Mouse (Mus musculus): ENCODE results near the gene Cbx7. TPM values are rescaled to one million over a fixed set of nuclear protein-coding genes. Genes with fewer than 3 reads are reported as not detected.

The Cbx7 gene
- polyA plus RNA-seq, 1 experiment from 2014 or later, result 2.0 TPM

DNA sequence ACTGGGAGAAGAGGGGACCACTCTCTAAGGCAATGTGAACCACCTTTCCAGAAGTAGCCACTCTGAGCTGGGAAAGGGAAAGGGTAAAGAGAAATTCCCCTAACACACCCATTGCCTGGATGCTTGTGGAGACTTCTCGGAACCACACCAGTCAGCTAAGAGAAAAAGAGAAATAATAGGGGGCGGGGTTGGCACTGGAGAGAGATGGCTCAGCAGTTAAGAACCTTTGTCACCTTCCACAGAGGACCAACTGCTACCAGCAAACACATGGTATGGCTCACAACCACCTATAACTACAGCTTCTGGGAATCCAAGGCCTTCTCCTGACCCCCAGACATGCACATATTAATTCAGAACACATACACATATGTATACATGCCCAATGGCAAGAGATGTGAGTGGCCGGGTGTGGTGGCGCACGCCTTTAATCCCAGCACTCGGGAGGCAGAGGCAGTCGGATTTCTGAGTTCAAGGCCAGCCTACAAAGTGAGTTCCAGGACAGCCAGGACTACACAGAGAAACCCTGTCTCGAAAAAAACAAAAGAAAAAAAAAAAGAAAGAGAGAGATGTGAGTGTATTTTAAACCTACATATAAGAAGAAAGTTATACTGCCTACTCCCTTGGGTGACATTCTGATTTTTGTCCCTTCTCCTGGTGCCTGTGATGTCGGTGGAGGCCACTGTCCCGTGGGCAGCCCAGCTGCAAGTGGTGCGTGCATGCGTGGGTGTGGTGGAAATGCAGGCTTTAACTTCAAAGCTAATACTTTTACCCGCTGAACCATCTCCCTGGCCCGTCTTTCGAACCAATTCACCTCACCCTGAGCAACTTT, 77.7 kb downstream of the Cbx7 start:
- H3K36me3 ChIP-seq (ENCODE audit: control insufficient read depth, insufficient read depth, low read length), result no peaks in the 10 kb centered on the region; the same call in 1 of the 2 replicates
- no peaks in the 10 kb centered on the region for H3K9me3 ChIP-seq (ENCODE audit: control insufficient read depth, low read length)
- no peaks in the 10 kb centered on the region for H3K4me1 ChIP-seq (ENCODE audit: control insufficient read depth, insufficient read depth, low read length)
- H3K27me3 ChIP-seq (ENCODE audit: control insufficient read depth, insufficient read depth, low read length), result no peaks in the 10 kb centered on the region; the same call in none of the 2 replicates
- H3K4me3 ChIP-seq (ENCODE audit: low read length), result peak overlapping the region; percentile 45
- ATAC-seq (ENCODE audit: low FRiP score, low TSS enrichment), result no peak
- no peak overlapping the region for H3K9ac ChIP-seq (ENCODE audit: low read depth, low read length)
- 74% methylated on average over 14 of the region's 15 CpGs for WGBS
- no peak overlapping the region for H3K27ac ChIP-seq (ENCODE audit: low read depth, low read length)
- H3K4me2 ChIP-seq (replicated peaks; ENCODE audit: low read depth, low read length), result peak overlapping the region; percentile 60

DNA sequence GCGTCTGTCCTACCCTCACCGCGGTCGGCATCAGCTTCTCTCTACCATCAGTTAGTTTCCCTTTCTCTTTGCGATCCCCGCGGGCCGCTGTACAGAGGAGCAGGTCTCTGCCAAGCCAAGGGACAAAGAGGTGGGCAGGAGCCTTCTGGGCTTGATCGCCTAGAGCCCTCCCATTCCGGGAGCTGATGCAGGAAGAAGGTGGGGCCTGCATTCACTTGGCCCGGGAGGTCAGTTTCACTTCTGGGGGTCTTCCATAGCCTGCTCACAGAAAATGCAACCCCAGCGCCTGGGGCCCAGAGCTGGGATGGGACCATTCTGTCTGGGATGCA, 78.7 kb downstream of the Cbx7 start:
- H3K9me3 ChIP-seq (ENCODE audit: control insufficient read depth, low read length), result no peaks in the 10 kb centered on the region
- H3K4me1 ChIP-seq (ENCODE audit: control insufficient read depth, insufficient read depth, low read length), result no peaks in the 10 kb centered on the region
- ATAC-seq (ENCODE audit: low FRiP score, low TSS enrichment), result peak; percentile 72; the same call in 1 of the 2 replicates
- H3K36me3 ChIP-seq (ENCODE audit: control insufficient read depth, insufficient read depth, low read length), result no peaks in the 10 kb centered on the region
- WGBS, result 1% methylated on average over 12 of the region's 12 CpGs
- H3K9ac ChIP-seq (ENCODE audit: low read depth, low read length), result peak overlapping the region; percentile 60
- peak overlapping the region; percentile 67; the same call in 1 of the 2 replicates for H3K27ac ChIP-seq (ENCODE audit: low read depth, low read length)
- H3K27me3 ChIP-seq (ENCODE audit: control insufficient read depth, insufficient read depth, low read length), result no peaks in the 10 kb centered on the region; the same call in none of the 2 replicates
- peak overlapping the region; percentile 60 for H3K4me2 ChIP-seq (replicated peaks; ENCODE audit: low read depth, low read length)
- H3K4me3 ChIP-seq (ENCODE audit: low read length), result peak overlapping the region; percentile 45

- no peaks in the 10 kb centered on the region; the same call in none of the 2 replicates for H3K27me3 ChIP-seq (ENCODE audit: control insufficient read depth, insufficient read depth, low read length)
- no peaks in the 10 kb centered on the region for H3K36me3 ChIP-seq (ENCODE audit: control insufficient read depth, insufficient read depth, low read length)
- H3K4me3 ChIP-seq (ENCODE audit: low read length), result peak within 1 kb of the TSS; percentile 45
- H3K27ac ChIP-seq (ENCODE audit: low read depth, low read length), result peak within 1 kb of the TSS; percentile 67; the same call in 1 of the 2 replicates
- H3K4me2 ChIP-seq (replicated peaks; ENCODE audit: low read depth, low read length), result peak within 1 kb of the TSS; percentile 60
- H3K4me1 ChIP-seq (ENCODE audit: control insufficient read depth, insufficient read depth, low read length), result no peaks in the 10 kb centered on the region
- no peaks in the 10 kb centered on the region for H3K9me3 ChIP-seq (ENCODE audit: control insufficient read depth, low read length)
- 3% methylated on average over 20 of the region's 20 CpGs for WGBS
- ATAC-seq (ENCODE audit: low FRiP score, low TSS enrichment), result 0 out of 2 replicates have a peak, but pooled peaks have one; percentile 56
- H3K9ac ChIP-seq (ENCODE audit: low read depth, low read length), result peak within 1 kb of the TSS; percentile 60
Observed at GRCm38 (mm10) chr15:79891436-79892212, 79.3 kb downstream of the Cbx7 start, which contains the start of gene Apobec3. TSS of gene Apobec3 (plus strand) at chr15:79891659.

GRCm38 (mm10) chr15:79884820-79885219, 86.1 kb downstream of the Cbx7 start:
- Histone ChIP-seq H3K9me3 (ENCODE audit: control insufficient read depth, low read length) (no peaks in the 10 kb centered on the region), H3K4me2 (replicated peaks; ENCODE audit: low read depth, low read length) (no peak overlapping the region), H3K9ac (ENCODE audit: low read depth, low read length) (no peak overlapping the region), H3K36me3 (ENCODE audit: control insufficient read depth, insufficient read depth, low read length) (no peaks in the 10 kb centered on the region), H3K27me3 (ENCODE audit: control insufficient read depth, insufficient read depth, low read length) (no peaks in the 10 kb centered on the region), H3K27ac (ENCODE audit: low read depth, low read length) (no peak overlapping the region), H3K4me1 (ENCODE audit: control insufficient read depth, insufficient read depth, low read length) (peaks cover 4% of the 10 kb centered on the region; the same call in 1 of the 2 replicates), H3K4me3 (ENCODE audit: low read length) (no peak overlapping the region)
- 80% methylated on average over 5 of the region's 5 CpGs for WGBS
- ATAC-seq (ENCODE audit: low FRiP score, low TSS enrichment), result no peak

GRCm38 (mm10) chr15:79883352-79883822, 87.5 kb downstream of the Cbx7 start:
- H3K9ac ChIP-seq (ENCODE audit: low read depth, low read length), result peak overlapping the region; percentile 61
- peak; percentile 91 for ATAC-seq (ENCODE audit: low FRiP score, low TSS enrichment)
- no peaks in the 10 kb centered on the region for H3K27me3 ChIP-seq (ENCODE audit: control insufficient read depth, insufficient read depth, low read length)
- H3K9me3 ChIP-seq (ENCODE audit: control insufficient read depth, low read length), result no peaks in the 10 kb centered on the region
- under 1% methylated on average over 30 of the region's 30 CpGs for WGBS
- H3K27ac ChIP-seq (ENCODE audit: low read depth, low read length), result peak overlapping the region; percentile 60; the same call in 1 of the 2 replicates
- peak overlapping the region; percentile 46 for H3K4me3 ChIP-seq (ENCODE audit: low read length)
- peak overlapping the region; percentile 54 for H3K4me2 ChIP-seq (replicated peaks; ENCODE audit: low read depth, low read length)
- no peaks in the 10 kb centered on the region for H3K36me3 ChIP-seq (ENCODE audit: control insufficient read depth, insufficient read depth, low read length)
- H3K4me1 ChIP-seq (ENCODE audit: control insufficient read depth, insufficient read depth, low read length), result peaks cover 10% of the 10 kb centered on the region; the same call in 1 of the 2 replicates

- peak overlapping the region; percentile 46 for H3K4me3 ChIP-seq (ENCODE audit: low read length)
- WGBS, result 24% methylated on average over 19 of the region's 19 CpGs
- no peak for ATAC-seq (ENCODE audit: low FRiP score, low TSS enrichment)
- H3K4me1 ChIP-seq (ENCODE audit: control insufficient read depth, insufficient read depth, low read length), result peaks cover 10% of the 10 kb centered on the region; the same call in 1 of the 2 replicates
- no peak overlapping the region for H3K27ac ChIP-seq (ENCODE audit: low read depth, low read length)
- H3K9ac ChIP-seq (ENCODE audit: low read depth, low read length), result 0 out of 2 replicates have a peak overlapping the region, but pooled peaks have one; percentile 61
- no peaks in the 10 kb centered on the region for H3K27me3 ChIP-seq (ENCODE audit: control insufficient read depth, insufficient read depth, low read length)
- peak overlapping the region; percentile 54 for H3K4me2 ChIP-seq (replicated peaks; ENCODE audit: low read depth, low read length)
- no peaks in the 10 kb centered on the region for H3K9me3 ChIP-seq (ENCODE audit: control insufficient read depth, low read length)
- no peaks in the 10 kb centered on the region for H3K36me3 ChIP-seq (ENCODE audit: control insufficient read depth, insufficient read depth, low read length)
Observed at GRCm38 (mm10) chr15:79882623-79883267, 88.2 kb downstream of the Cbx7 start.

GRCm38 (mm10) chr15:79880477-79880876, 90.4 kb downstream of the Cbx7 start:
- Histone ChIP-seq H3K9ac (ENCODE audit: low read depth, low read length) (no peak overlapping the region), H3K4me1 (ENCODE audit: control insufficient read depth, insufficient read depth, low read length) (peaks cover 10% of the 10 kb centered on the region; the same call in 1 of the 2 replicates), H3K4me2 (replicated peaks; ENCODE audit: low read depth, low read length) (no peak overlapping the region), H3K27me3 (ENCODE audit: control insufficient read depth, insufficient read depth, low read length) (no peaks in the 10 kb centered on the region), H3K36me3 (ENCODE audit: control insufficient read depth, insufficient read depth, low read length) (no peaks in the 10 kb centered on the region), H3K4me3 (ENCODE audit: low read length) (no peak overlapping the region), H3K9me3 (ENCODE audit: control insufficient read depth, low read length) (no peaks in the 10 kb centered on the region), H3K27ac (ENCODE audit: low read depth, low read length) (no peak overlapping the region)
- no peak for ATAC-seq (ENCODE audit: low FRiP score, low TSS enrichment)
- WGBS, result 85% methylated on average over 3 of the region's 3 CpGs

- no peak for ATAC-seq (ENCODE audit: low FRiP score, low TSS enrichment)
- Histone ChIP-seq H3K36me3 (ENCODE audit: control insufficient read depth, insufficient read depth, low read length) (no peaks in the 10 kb centered on the region), H3K4me1 (ENCODE audit: control insufficient read depth, insufficient read depth, low read length) (peaks cover 10% of the 10 kb centered on the region; the same call in 1 of the 2 replicates), H3K27ac (ENCODE audit: low read depth, low read length) (peak overlapping the region; percentile 74), H3K27me3 (ENCODE audit: control insufficient read depth, insufficient read depth, low read length) (no peaks in the 10 kb centered on the region), H3K4me3 (ENCODE audit: low read length) (no peak overlapping the region), H3K9ac (ENCODE audit: low read depth, low read length) (no peak overlapping the region), H3K9me3 (ENCODE audit: control insufficient read depth, low read length) (no peaks in the 10 kb centered on the region), H3K4me2 (replicated peaks; ENCODE audit: low read depth, low read length) (0 out of 2 replicates have a peak overlapping the region, but pooled peaks have one; percentile 10)
- 42% methylated on average over 13 of the region's 13 CpGs for WGBS
Observed at GRCm38 (mm10) chr15:79879319-79879718, 91.6 kb downstream of the Cbx7 start.
